Mouse (Mus musculus): ENCODE data around the gene Spock1.
A peak's percentile ranks its signal among the peaks of the same experiment; 100 is the strongest.
"Not testable (repeated sequence)": the region's sequence is repeated elsewhere in the genome, so short reads cannot be mapped to it uniquely, and the experiment has no call there.

The Spock1 gene

GRCm38 (mm10) chr13:57604437-57604836 lies 303.7 kb downstream of the Spock1 start:
- peak; percentile 65 for DNase-seq (ENCODE audit: low read depth, low spot score)

- DNase-seq (ENCODE audit: low read depth, low spot score), result no peak
These were observed 304.9 kb downstream of the Spock1 start for GRCm38 (mm10) chr13:57603226-57603625.

GRCm38 (mm10) chr13:57595761-57596051 lies 312.4 kb downstream of the Spock1 start:
- DNase-seq (ENCODE audit: low read depth, low spot score), result peak; percentile 53

- DNase-seq (ENCODE audit: low read depth, low spot score), result peak; percentile 89
These were observed 312.9 kb downstream of the Spock1 start for GRCm38 (mm10) chr13:57595032-57595760.

GRCm38 (mm10) chr13:57589338-57589914 lies 318.7 kb downstream of the Spock1 start:
- not testable (repeated sequence) for DNase-seq (ENCODE audit: low read depth, low spot score)

- peak; percentile 48 for DNase-seq (ENCODE audit: low read depth, low spot score)
These were observed 319.4 kb downstream of the Spock1 start for GRCm38 (mm10) chr13:57588558-57589273.

- DNase-seq (ENCODE audit: low read depth, low spot score), result peak; percentile 25
These were observed 323.0 kb downstream of the Spock1 start for GRCm38 (mm10) chr13:57585131-57585530.

- peak; percentile 25 for DNase-seq (ENCODE audit: low read depth, low spot score)
These were observed 325.7 kb downstream of the Spock1 start for GRCm38 (mm10) chr13:57582314-57582976.

GRCm38 (mm10) chr13:57577541-57578244 lies 330.4 kb downstream of the Spock1 start:
- DNase-seq (ENCODE audit: low read depth, low spot score), result no peak

- DNase-seq (ENCODE audit: low read depth, low spot score), result no peak
These were observed 334.6 kb downstream of the Spock1 start for GRCm38 (mm10) chr13:57573501-57573900.

GRCm38 (mm10) chr13:57568404-57568803 lies 339.7 kb downstream of the Spock1 start:
- no peak for DNase-seq (ENCODE audit: low read depth, low spot score)

- no peak for DNase-seq (ENCODE audit: low read depth, low spot score)
These were observed 352.9 kb downstream of the Spock1 start for GRCm38 (mm10) chr13:57555186-57555585.

GRCm38 (mm10) chr13:57549743-57550142 lies 358.4 kb downstream of the Spock1 start:
- peak; percentile 62 for DNase-seq (ENCODE audit: low read depth, low spot score)

- peak; percentile 47 for DNase-seq (ENCODE audit: low read depth, low spot score)
These were observed 371.1 kb downstream of the Spock1 start for GRCm38 (mm10) chr13:57536988-57537547.

- DNase-seq (ENCODE audit: low read depth, low spot score), result peak; percentile 79
These were observed 373.8 kb downstream of the Spock1 start for GRCm38 (mm10) chr13:57534325-57534724.

GRCm38 (mm10) chr13:57525946-57526345 lies 382.2 kb downstream of the Spock1 start:
- DNase-seq (ENCODE audit: low read depth, low spot score), result no peak

- DNase-seq (ENCODE audit: low read depth, low spot score), result peak; percentile 55
These were observed 383.6 kb downstream of the Spock1 start for GRCm38 (mm10) chr13:57524546-57524945.

- DNase-seq (ENCODE audit: low read depth, low spot score), result no peak
These were observed 384.8 kb downstream of the Spock1 start for GRCm38 (mm10) chr13:57523366-57523765.

GRCm38 (mm10) chr13:57522319-57522718 lies 385.8 kb downstream of the Spock1 start:
- peak; percentile 33 for DNase-seq (ENCODE audit: low read depth, low spot score)

GRCm38 (mm10) chr13:57521152-57521551 lies 387.0 kb downstream of the Spock1 start:
- peak; percentile 83 for DNase-seq (ENCODE audit: low read depth, low spot score)

- DNase-seq (ENCODE audit: low read depth, low spot score), result no peak
These were observed 388.3 kb downstream of the Spock1 start for GRCm38 (mm10) chr13:57519790-57520189.
